Mouse (Mus musculus) testis, adult 2 months (tissue): Measurements from ENCODE around the gene Trim9.

ENCODE experiments used
- CTCF ChIP-seq: fragments of 200-500 bp; IDR thresholded peaks from 2 replicates; pipeline ENCODE4 v1.5.1; 2012; ENCODE audit warnings: low read depth, mild to moderate bottlenecking, inconsistent platforms, low read length, moderate library complexity; ENCODE audit not compliant: control insufficient read depth, insufficient read depth, insufficient replicate concordance
- POLR2A ChIP-seq: fragments of 200-500 bp; IDR thresholded peaks from 2 replicates; pipeline ENCODE4 v1.6.1; 2012; ENCODE audit warnings: low read depth, mild to moderate bottlenecking, inconsistent platforms, low read length, moderate library complexity; ENCODE audit not compliant: control insufficient read depth

DNA sequence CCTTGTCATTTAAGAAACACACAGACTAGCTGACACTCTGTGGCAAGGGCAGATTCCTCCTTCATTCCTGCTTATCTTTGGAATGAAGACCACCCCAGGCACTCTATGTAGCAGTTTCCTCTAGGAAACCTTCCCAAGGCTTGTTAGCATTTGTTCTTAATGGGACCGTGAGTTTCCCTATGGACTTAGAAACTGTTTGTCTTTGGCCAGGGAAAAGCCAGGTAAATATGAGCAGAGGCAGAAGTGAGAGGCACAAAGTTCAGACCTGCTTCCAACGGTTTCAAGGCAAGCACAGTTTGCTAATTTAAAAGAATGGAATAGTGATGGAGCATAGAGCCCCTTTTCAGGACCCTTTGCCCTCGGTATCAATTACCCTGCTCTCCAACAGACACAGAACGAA lies 124.1 kb downstream of the Trim9 start:
- TF ChIP-seq POLR2A (no peak), CTCF (no peak)
